Mouse (Mus musculus): ENCODE results near the gene Bclaf1. TPM values are rescaled to one million over a fixed set of nuclear protein-coding genes. Genes with fewer than 3 reads are reported as not detected.
A peak's percentile ranks its signal among the peaks of the same experiment; 100 is the strongest.

Gene Bclaf1
- polyA plus RNA-seq, 1 experiment = 239 TPM

GRCm38 (mm10) chr10:20281456-20281855, 30.8 kb upstream of the Bclaf1 start:
- no peak overlapping the region for H3K27ac ChIP-seq (ENCODE audit: control insufficient read depth, insufficient read depth, low read depth, low read length, poor library complexity)
- TF ChIP-seq POLR2A (IDR thresholded peaks at IDR 0.05; ENCODE audit: borderline replicate concordance, control insufficient read depth, low read depth, low read length) = no peak
- TF ChIP-seq CTCF (IDR thresholded peaks at IDR 0.05; ENCODE audit: control insufficient read depth, insufficient read depth, low read length) = no peak

DNA sequence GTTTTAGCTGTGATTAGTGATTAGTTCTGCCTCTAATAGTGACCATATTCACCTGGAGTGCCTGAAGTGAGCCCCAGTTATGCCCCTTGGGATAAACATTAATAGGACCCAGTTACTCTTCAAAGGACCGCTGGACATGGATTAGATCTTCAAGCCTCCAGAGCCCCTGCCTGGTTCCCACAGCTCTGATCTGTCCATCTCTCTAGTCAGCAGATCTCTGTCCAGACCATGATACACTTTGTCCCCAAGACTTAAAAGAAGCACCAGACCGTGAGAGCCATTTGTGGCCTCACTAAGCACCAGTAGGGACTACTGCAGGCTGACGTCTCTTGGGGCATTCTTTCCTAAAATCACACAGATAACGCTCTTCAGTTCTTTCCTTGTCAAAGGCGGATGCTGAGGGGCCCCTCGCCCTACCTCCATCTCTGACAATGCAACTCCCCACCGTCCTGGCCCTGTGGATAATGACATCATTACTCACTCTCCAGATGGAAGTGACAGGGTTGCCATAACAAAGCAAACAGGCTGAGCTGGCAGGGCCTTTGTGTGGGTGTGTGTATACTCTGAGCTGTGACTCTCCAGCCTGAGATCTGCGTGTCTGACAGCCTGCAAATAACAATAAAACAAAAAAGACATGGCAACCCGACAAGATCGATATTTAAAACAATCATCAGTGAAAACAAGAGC, 26.8 kb upstream of the Bclaf1 start:
- no peak for TF ChIP-seq CTCF (IDR thresholded peaks at IDR 0.05; ENCODE audit: control insufficient read depth, insufficient read depth, low read length)
- TF ChIP-seq POLR2A (IDR thresholded peaks at IDR 0.05; ENCODE audit: borderline replicate concordance, control insufficient read depth, low read depth, low read length) = no peak
- 78% methylated on average over 10 of the region's 10 CpGs for WGBS
- Histone ChIP-seq H3K27ac (ENCODE audit: control insufficient read depth, insufficient read depth, low read depth, low read length, poor library complexity) (no peak overlapping the region), H3K4me1 (ENCODE audit: control insufficient read depth, insufficient read depth, low read length) (no peaks in the 10 kb centered on the region), H3K4me3 (replicated peaks; ENCODE audit: control insufficient read depth, low read depth, low read length) (no peak overlapping the region)

More at GRCm38 (mm10) chr10:20281456-20281855, 30.8 kb upstream of the Bclaf1 start:
- Histone ChIP-seq H3K4me1 (ENCODE audit: control insufficient read depth, insufficient read depth, low read length) (no peaks in the 10 kb centered on the region), H3K4me3 (replicated peaks; ENCODE audit: control insufficient read depth, low read depth, low read length) (no peak overlapping the region)
- WGBS = 29% methylated on average over 2 of the region's 2 CpGs

- TF ChIP-seq CTCF (IDR thresholded peaks at IDR 0.05; ENCODE audit: control insufficient read depth, insufficient read depth, low read length) (no peak), POLR2A (IDR thresholded peaks at IDR 0.05; ENCODE audit: borderline replicate concordance, control insufficient read depth, low read depth, low read length) (no peak)
- Histone ChIP-seq H3K4me1 (ENCODE audit: control insufficient read depth, insufficient read depth, low read length) (no peaks in the 10 kb centered on the region), H3K27ac (ENCODE audit: control insufficient read depth, insufficient read depth, low read depth, low read length, poor library complexity) (no peak overlapping the region), H3K4me3 (replicated peaks; ENCODE audit: control insufficient read depth, low read depth, low read length) (no peak overlapping the region)
- WGBS = 86% methylated on average over 15 of the region's 15 CpGs
Measured at GRCm38 (mm10) chr10:20285994-20286836, 26.1 kb upstream of the Bclaf1 start.

- 82% methylated on average over 6 of the region's 6 CpGs for WGBS
- H3K4me1 ChIP-seq (ENCODE audit: control insufficient read depth, insufficient read depth, low read length) = no peaks in the 10 kb centered on the region
- no peak overlapping the region for H3K27ac ChIP-seq (ENCODE audit: control insufficient read depth, insufficient read depth, low read depth, low read length, poor library complexity)
- no peak overlapping the region for H3K4me3 ChIP-seq (replicated peaks; ENCODE audit: control insufficient read depth, low read depth, low read length)
- TF ChIP-seq CTCF (IDR thresholded peaks at IDR 0.05; ENCODE audit: control insufficient read depth, insufficient read depth, low read length) (no peak), POLR2A (IDR thresholded peaks at IDR 0.05; ENCODE audit: borderline replicate concordance, control insufficient read depth, low read depth, low read length) (no peak)
Measured at GRCm38 (mm10) chr10:20287369-20287768, 24.9 kb upstream of the Bclaf1 start.

GRCm38 (mm10) chr10:20290467-20290883, 21.8 kb upstream of the Bclaf1 start:
- no peaks in the 10 kb centered on the region for H3K4me1 ChIP-seq (ENCODE audit: control insufficient read depth, insufficient read depth, low read length)
- WGBS = 4% methylated on average over 11 of the region's 11 CpGs
- no peak overlapping the region for H3K4me3 ChIP-seq (replicated peaks; ENCODE audit: control insufficient read depth, low read depth, low read length)
- no peak overlapping the region for H3K27ac ChIP-seq (ENCODE audit: control insufficient read depth, insufficient read depth, low read depth, low read length, poor library complexity)
- TF ChIP-seq CTCF (IDR thresholded peaks at IDR 0.05; ENCODE audit: control insufficient read depth, insufficient read depth, low read length) (peak; percentile 91), POLR2A (IDR thresholded peaks at IDR 0.05; ENCODE audit: borderline replicate concordance, control insufficient read depth, low read depth, low read length) (no peak)

- H3K4me3 ChIP-seq (replicated peaks; ENCODE audit: control insufficient read depth, low read depth, low read length) = no peak overlapping the region
- H3K27ac ChIP-seq (ENCODE audit: control insufficient read depth, insufficient read depth, low read depth, low read length, poor library complexity) = no peak overlapping the region
- no peak for TF ChIP-seq POLR2A (IDR thresholded peaks at IDR 0.05; ENCODE audit: borderline replicate concordance, control insufficient read depth, low read depth, low read length)
- peak; percentile 50; the same call in 1 of the 2 replicates for TF ChIP-seq CTCF (IDR thresholded peaks at IDR 0.05; ENCODE audit: control insufficient read depth, insufficient read depth, low read length)
- no peaks in the 10 kb centered on the region for H3K4me1 ChIP-seq (ENCODE audit: control insufficient read depth, insufficient read depth, low read length)
- WGBS = 68% methylated on average over 5 of the region's 5 CpGs
Measured at GRCm38 (mm10) chr10:20295961-20296360, 16.3 kb upstream of the Bclaf1 start.

GRCm38 (mm10) chr10:20298152-20298920, 13.9 kb upstream of the Bclaf1 start:
- H3K4me1 ChIP-seq (ENCODE audit: control insufficient read depth, insufficient read depth, low read length) = no peaks in the 10 kb centered on the region
- H3K27ac ChIP-seq (ENCODE audit: control insufficient read depth, insufficient read depth, low read depth, low read length, poor library complexity) = no peak overlapping the region
- no peak for TF ChIP-seq POLR2A (IDR thresholded peaks at IDR 0.05; ENCODE audit: borderline replicate concordance, control insufficient read depth, low read depth, low read length)
- TF ChIP-seq CTCF (IDR thresholded peaks at IDR 0.05; ENCODE audit: control insufficient read depth, insufficient read depth, low read length) = no peak
- no peak overlapping the region for H3K4me3 ChIP-seq (replicated peaks; ENCODE audit: control insufficient read depth, low read depth, low read length)
- 54% methylated on average over 3 of the region's 3 CpGs for WGBS

DNA sequence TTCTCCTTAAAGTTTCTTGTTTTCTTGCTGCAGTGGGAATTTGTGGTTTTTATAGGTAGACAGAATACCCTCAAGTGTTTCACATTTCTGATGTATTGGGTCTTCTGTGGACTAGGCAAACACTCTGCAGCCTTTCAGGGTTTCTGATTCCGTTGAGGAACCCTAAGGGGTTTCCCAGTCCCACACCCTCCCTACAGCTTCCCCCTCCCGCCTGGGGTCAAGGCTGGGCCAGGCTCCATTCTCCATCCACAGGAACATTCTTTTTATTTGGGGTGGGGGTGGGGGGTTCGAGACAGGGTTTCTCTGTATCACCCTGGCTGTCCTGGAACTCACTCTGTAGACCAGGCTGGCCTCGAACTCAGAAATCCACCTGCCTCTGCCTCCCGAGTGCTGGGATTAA, 13.2 kb upstream of the Bclaf1 start:
- 83% methylated on average over 5 of the region's 5 CpGs for WGBS
- Histone ChIP-seq H3K4me3 (replicated peaks; ENCODE audit: control insufficient read depth, low read depth, low read length) (no peak overlapping the region), H3K4me1 (ENCODE audit: control insufficient read depth, insufficient read depth, low read length) (no peaks in the 10 kb centered on the region), H3K27ac (ENCODE audit: control insufficient read depth, insufficient read depth, low read depth, low read length, poor library complexity) (no peak overlapping the region)
- TF ChIP-seq POLR2A (IDR thresholded peaks at IDR 0.05; ENCODE audit: borderline replicate concordance, control insufficient read depth, low read depth, low read length) (no peak), CTCF (IDR thresholded peaks at IDR 0.05; ENCODE audit: control insufficient read depth, insufficient read depth, low read length) (no peak)
